Mouse (Mus musculus): Measurements from ENCODE around the gene Olfr980. TPM values are rescaled to one million over a fixed set of nuclear protein-coding genes. Genes with fewer than 3 reads are reported as not detected.
"Not testable (repeated sequence)": the region's sequence is repeated elsewhere in the genome, so short reads cannot be mapped to it uniquely, and the experiment has no call there.

Olfr980 gene
- not detected in 2 replicates for polyA plus RNA-seq (2014; fragmentation: Nextera tagmentation; extraction: Ambion mirVana)

DNA sequence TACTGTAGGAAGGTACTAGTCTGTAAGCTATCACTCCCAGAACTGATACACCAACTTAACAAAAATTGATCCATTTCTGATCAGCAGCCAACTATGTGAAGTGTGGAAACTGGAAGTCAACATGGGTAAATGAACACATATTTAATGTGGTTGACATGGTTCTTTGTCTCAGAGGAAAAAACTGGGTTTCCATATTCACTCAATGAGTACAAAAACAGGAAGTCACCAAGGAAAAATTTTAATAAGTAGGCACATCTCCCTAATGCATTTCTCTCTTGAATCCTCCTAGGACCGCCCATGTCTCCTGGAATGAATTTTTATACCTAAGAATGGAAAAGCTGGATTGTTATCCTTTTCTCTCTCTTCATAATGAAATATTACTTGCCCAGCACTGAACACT, at the start of gene Olfr980:
Gene Olfr980 (minus strand): TSS at position 101 of the 400 bp plus-strand sequence.
- Histone ChIP-seq H3K9me3 (ENCODE audit: control insufficient read depth, low read length) (no peaks in the 10 kb centered on the region), H3K4me2 (ENCODE audit: low read depth, low read length) (no peak within 1 kb of the TSS), H3K9ac (replicated peaks; ENCODE audit: low read depth, low read length) (no peak within 1 kb of the TSS), H3K27me3 (ENCODE audit: control insufficient read depth, insufficient read depth, low read length) (no peaks in the 10 kb centered on the region), H3K4me1 (ENCODE audit: control insufficient read depth, insufficient read depth, low read length) (no peaks in the 10 kb centered on the region), H3K4me3 (ENCODE audit: low read depth, low read length) (no peak within 1 kb of the TSS), H3K27ac (ENCODE audit: low read depth, low read length) (no peak within 1 kb of the TSS), H3K36me3 (ENCODE audit: control insufficient read depth, insufficient read depth, low read length) (no peaks in the 10 kb centered on the region)
- ATAC-seq (ENCODE audit: low read depth): no peak
- WGBS: 94% methylated on average over 1 of the region's 1 CpGs

- Histone ChIP-seq H3K36me3 (ENCODE audit: control insufficient read depth, insufficient read depth, low read length) (no peaks in the 10 kb centered on the region), H3K9me3 (ENCODE audit: control insufficient read depth, low read length) (no peaks in the 10 kb centered on the region), H3K27me3 (ENCODE audit: control insufficient read depth, insufficient read depth, low read length) (no peaks in the 10 kb centered on the region), H3K4me2 (ENCODE audit: low read depth, low read length) (no peak overlapping the region), H3K4me3 (ENCODE audit: low read depth, low read length) (no peak overlapping the region), H3K9ac (replicated peaks; ENCODE audit: low read depth, low read length) (no peak overlapping the region), H3K27ac (ENCODE audit: low read depth, low read length) (no peak overlapping the region), H3K4me1 (ENCODE audit: control insufficient read depth, insufficient read depth, low read length) (no peaks in the 10 kb centered on the region)
- 93% methylated on average over 19 of the region's 19 CpGs for WGBS
- ATAC-seq (ENCODE audit: low read depth): no peak
Observed at GRCm38 (mm10) chr9:40050138-40050537, 40.8 kb upstream of the Olfr980 start.

DNA sequence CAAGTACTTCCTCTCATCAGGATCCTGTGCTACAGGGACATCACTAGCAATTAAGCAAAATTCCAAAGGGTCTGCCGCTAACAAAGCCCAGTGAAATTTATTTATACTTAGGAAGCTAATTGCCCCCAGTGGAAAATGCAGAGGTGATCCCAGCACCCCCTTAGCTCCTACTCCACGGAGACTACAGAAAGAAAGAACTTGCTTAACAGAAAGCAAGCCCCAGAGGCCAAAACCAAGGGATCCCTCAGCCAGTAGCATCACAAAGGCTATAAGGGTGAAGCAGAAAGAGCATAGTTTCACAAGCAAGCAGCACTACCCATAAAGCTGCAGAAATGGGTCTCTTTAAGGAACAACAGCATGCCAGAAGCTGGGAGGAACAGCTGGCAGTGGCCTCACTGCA, 11.8 kb upstream of the Olfr980 start, which contains the start of gene Olfr981:
Gene Olfr981 (plus strand): TSS at position 301 of the 400 bp plus-strand sequence.
- H3K4me2 ChIP-seq (ENCODE audit: low read depth, low read length): no peak within 1 kb of the TSS
- H3K4me3 ChIP-seq (ENCODE audit: low read depth, low read length): no peak within 1 kb of the TSS
- no peaks in the 10 kb centered on the region for H3K36me3 ChIP-seq (ENCODE audit: control insufficient read depth, insufficient read depth, low read length)
- H3K27me3 ChIP-seq (ENCODE audit: control insufficient read depth, insufficient read depth, low read length): no peaks in the 10 kb centered on the region
- H3K9ac ChIP-seq (replicated peaks; ENCODE audit: low read depth, low read length): no peak within 1 kb of the TSS
- no peaks in the 10 kb centered on the region for H3K9me3 ChIP-seq (ENCODE audit: control insufficient read depth, low read length)
- no peak within 1 kb of the TSS for H3K27ac ChIP-seq (ENCODE audit: low read depth, low read length)
- H3K4me1 ChIP-seq (ENCODE audit: control insufficient read depth, insufficient read depth, low read length): no peaks in the 10 kb centered on the region
- WGBS: 70% methylated on average over 2 of the region's 2 CpGs
- no peak for ATAC-seq (ENCODE audit: low read depth)

DNA sequence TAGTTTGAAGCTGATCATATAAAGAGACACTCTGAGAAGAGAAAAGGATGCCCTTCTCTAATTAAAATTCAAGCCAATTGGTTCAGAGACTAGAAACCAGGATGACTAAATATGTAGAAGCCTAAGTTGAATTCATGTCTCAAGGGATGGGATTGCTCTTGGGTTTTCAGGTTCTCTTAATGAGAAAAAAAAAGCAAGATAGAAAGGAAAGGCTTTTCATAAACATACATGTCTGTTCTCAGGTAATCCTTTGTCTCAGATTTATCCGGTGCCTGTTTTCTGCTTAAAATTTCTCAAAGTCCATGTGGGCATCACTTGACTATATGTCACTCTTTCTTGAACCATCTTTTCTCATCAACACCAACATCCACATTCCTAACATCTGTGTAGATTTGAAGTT, 6.0 kb downstream of the Olfr980 start, which contains the start of gene Olfr979:
Gene Olfr979 (minus strand): TSS at position 101 of the 400 bp plus-strand sequence.
- ATAC-seq (ENCODE audit: low read depth): no peak
- Histone ChIP-seq H3K9me3 (ENCODE audit: control insufficient read depth, low read length) (no peaks in the 10 kb centered on the region), H3K9ac (replicated peaks; ENCODE audit: low read depth, low read length) (no peak within 1 kb of the TSS), H3K27me3 (ENCODE audit: control insufficient read depth, insufficient read depth, low read length) (no peaks in the 10 kb centered on the region), H3K4me2 (ENCODE audit: low read depth, low read length) (no peak within 1 kb of the TSS), H3K36me3 (ENCODE audit: control insufficient read depth, insufficient read depth, low read length) (no peaks in the 10 kb centered on the region), H3K4me3 (ENCODE audit: low read depth, low read length) (no peak within 1 kb of the TSS), H3K4me1 (ENCODE audit: control insufficient read depth, insufficient read depth, low read length) (no peaks in the 10 kb centered on the region), H3K27ac (ENCODE audit: low read depth, low read length) (no peak within 1 kb of the TSS)
- 100% methylated on average over 1 of the region's 1 CpGs for whole genome bisulfite sequencing

DNA sequence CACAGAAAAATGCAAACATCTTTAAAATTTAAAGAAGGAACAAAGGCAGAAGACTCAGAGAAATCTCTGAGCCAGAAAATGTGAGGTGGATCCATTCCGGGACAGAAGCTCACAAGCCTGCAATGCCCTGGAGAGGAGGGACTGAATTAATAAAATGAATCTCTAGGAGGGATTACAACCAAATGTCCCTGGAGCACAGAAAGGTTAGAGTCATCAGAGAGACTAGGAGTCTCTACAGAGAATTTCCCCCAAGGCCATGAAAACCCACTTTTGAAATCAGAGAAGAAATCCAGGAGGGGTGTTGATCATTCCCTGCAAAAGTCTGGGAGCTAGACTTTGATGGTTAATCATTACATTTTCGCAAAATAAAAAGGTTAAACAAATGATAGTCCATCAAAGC, 17.6 kb downstream of the Olfr980 start, which contains the start of gene Olfr978:
Gene Olfr978 (plus strand): TSS at position 301 of the 400 bp plus-strand sequence.
- no peak for ATAC-seq (ENCODE audit: low read depth)
- Histone ChIP-seq H3K27me3 (ENCODE audit: control insufficient read depth, insufficient read depth, low read length) (no peaks in the 10 kb centered on the region), H3K36me3 (ENCODE audit: control insufficient read depth, insufficient read depth, low read length) (no peaks in the 10 kb centered on the region), H3K27ac (ENCODE audit: low read depth, low read length) (no peak within 1 kb of the TSS), H3K4me2 (ENCODE audit: low read depth, low read length) (no peak within 1 kb of the TSS), H3K4me3 (ENCODE audit: low read depth, low read length) (no peak within 1 kb of the TSS), H3K9ac (replicated peaks; ENCODE audit: low read depth, low read length) (no peak within 1 kb of the TSS), H3K4me1 (ENCODE audit: control insufficient read depth, insufficient read depth, low read length) (no peaks in the 10 kb centered on the region), H3K9me3 (ENCODE audit: control insufficient read depth, low read length) (no peaks in the 10 kb centered on the region)
- WGBS: 88% methylated on average over 2 of the region's 2 CpGs

DNA sequence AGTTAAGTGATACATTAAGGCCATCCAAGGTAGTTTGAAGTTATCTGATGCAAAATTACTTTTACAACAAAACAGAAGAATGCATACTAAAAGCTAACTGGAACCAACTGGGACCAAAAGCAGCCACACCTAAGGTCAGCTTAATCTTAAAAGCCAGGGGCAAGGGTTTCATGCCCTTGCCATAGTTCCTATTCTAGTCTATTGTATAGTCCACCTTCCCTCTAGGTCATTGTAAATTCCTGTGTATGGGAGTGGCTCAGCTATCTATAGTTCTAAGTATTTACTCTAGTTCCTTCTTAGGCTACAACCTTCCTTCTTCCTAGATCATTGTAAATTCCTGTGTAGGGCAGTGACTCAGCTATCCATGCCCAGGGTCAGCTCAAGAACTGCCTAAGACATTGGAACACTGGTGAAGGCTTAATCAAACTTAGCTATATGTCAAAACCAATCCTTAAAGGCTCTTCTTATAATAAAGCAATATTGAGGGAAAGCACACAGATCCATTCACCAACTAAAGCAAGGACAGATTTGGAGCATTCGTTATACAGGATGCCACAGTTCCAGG, 32.7 kb downstream of the Olfr980 start:
- not testable (repeated sequence) for H3K27ac ChIP-seq (ENCODE audit: low read depth, low read length); H3K27me3 ChIP-seq (ENCODE audit: control insufficient read depth, insufficient read depth, low read length); H3K9ac ChIP-seq (replicated peaks; ENCODE audit: low read depth, low read length); ATAC-seq (ENCODE audit: low read depth); H3K4me1 ChIP-seq (ENCODE audit: control insufficient read depth, insufficient read depth, low read length); H3K4me2 ChIP-seq (ENCODE audit: low read depth, low read length); H3K36me3 ChIP-seq (ENCODE audit: control insufficient read depth, insufficient read depth, low read length); H3K9me3 ChIP-seq (ENCODE audit: control insufficient read depth, low read length); H3K4me3 ChIP-seq (ENCODE audit: low read depth, low read length)
- WGBS: 91% methylated on average over 1 of the region's 1 CpGs

GRCm38 (mm10) chr9:39961033-39961432, 48.3 kb downstream of the Olfr980 start, which contains the start of gene Olfr976:
Olfr976 (minus strand) TSS chr9:39961133.
- not testable (repeated sequence) for H3K27ac ChIP-seq (ENCODE audit: low read depth, low read length); H3K36me3 ChIP-seq (ENCODE audit: control insufficient read depth, insufficient read depth, low read length); H3K4me2 ChIP-seq (ENCODE audit: low read depth, low read length); H3K4me3 ChIP-seq (ENCODE audit: low read depth, low read length); H3K9ac ChIP-seq (replicated peaks; ENCODE audit: low read depth, low read length); H3K4me1 ChIP-seq (ENCODE audit: control insufficient read depth, insufficient read depth, low read length); ATAC-seq (ENCODE audit: low read depth); H3K9me3 ChIP-seq (ENCODE audit: control insufficient read depth, low read length); H3K27me3 ChIP-seq (ENCODE audit: control insufficient read depth, insufficient read depth, low read length)
- WGBS: 82% methylated on average over 7 of the region's 9 CpGs

Other genes with a start within 250 kb of the Olfr980 start
- not detected in 2 replicates for gene Olfr968, start 226.3 kb downstream of the Olfr980 start, polyA plus RNA-seq (2014; fragmentation: Nextera tagmentation; extraction: Ambion mirVana)
- gene Olfr969, start 218.6 kb downstream of the Olfr980 start, polyA plus RNA-seq (2014; fragmentation: Nextera tagmentation; extraction: Ambion mirVana): not detected in 2 replicates
- gene Olfr970, start 200.7 kb downstream of the Olfr980 start, polyA plus RNA-seq (2014; fragmentation: Nextera tagmentation; extraction: Ambion mirVana): not detected in 2 replicates
- not detected in 2 replicates for gene Olfr971, start 172.7 kb downstream of the Olfr980 start, polyA plus RNA-seq (2014; fragmentation: Nextera tagmentation; extraction: Ambion mirVana)
- gene Olfr972, start 143.2 kb downstream of the Olfr980 start, polyA plus RNA-seq (2014; fragmentation: Nextera tagmentation; extraction: Ambion mirVana): not detected in 2 replicates
- gene Olfr229, start 102.2 kb downstream of the Olfr980 start, polyA plus RNA-seq (2014; fragmentation: Nextera tagmentation; extraction: Ambion mirVana): not detected in 2 replicates
- gene Olfr974, start 72.1 kb downstream of the Olfr980 start, polyA plus RNA-seq (2014; fragmentation: Nextera tagmentation; extraction: Ambion mirVana): not detected in 2 replicates
- gene Olfr975, start 57.5 kb downstream of the Olfr980 start, polyA plus RNA-seq (2014; fragmentation: Nextera tagmentation; extraction: Ambion mirVana): 0.09 TPM in 1 of 2 replicates, not detected in the other
- gene Olfr976, start 48.4 kb downstream of the Olfr980 start, polyA plus RNA-seq (2014; fragmentation: Nextera tagmentation; extraction: Ambion mirVana): not detected in 2 replicates
- not detected in 2 replicates for gene Olfr978, start 17.5 kb downstream of the Olfr980 start, polyA plus RNA-seq (2014; fragmentation: Nextera tagmentation; extraction: Ambion mirVana)
- gene Olfr979, start 6.1 kb downstream of the Olfr980 start, polyA plus RNA-seq (2014; fragmentation: Nextera tagmentation; extraction: Ambion mirVana): not detected in 2 replicates
- not detected in 2 replicates for gene Olfr981, start 11.9 kb upstream of the Olfr980 start, polyA plus RNA-seq (2014; fragmentation: Nextera tagmentation; extraction: Ambion mirVana)
- gene Olfr982, start 64.2 kb upstream of the Olfr980 start, polyA plus RNA-seq (2014; fragmentation: Nextera tagmentation; extraction: Ambion mirVana): not detected in 2 replicates
- gene Olfr983, start 84.0 kb upstream of the Olfr980 start, polyA plus RNA-seq (2014; fragmentation: Nextera tagmentation; extraction: Ambion mirVana): not detected in 2 replicates
- not detected in 2 replicates for gene Olfr984, start 104.6 kb upstream of the Olfr980 start, polyA plus RNA-seq (2014; fragmentation: Nextera tagmentation; extraction: Ambion mirVana)
- not detected in 2 replicates for gene Olfr985, start 120.6 kb upstream of the Olfr980 start, polyA plus RNA-seq (2014; fragmentation: Nextera tagmentation; extraction: Ambion mirVana)
- not detected in 2 replicates for gene Tmem225, start 138.5 kb upstream of the Olfr980 start, polyA plus RNA-seq (2014; fragmentation: Nextera tagmentation; extraction: Ambion mirVana)
- 0.10 TPM in 1 of 2 replicates, not detected in the other for gene Olfr986, start 171.3 kb upstream of the Olfr980 start, polyA plus RNA-seq (2014; fragmentation: Nextera tagmentation; extraction: Ambion mirVana)
- 11.7 and 13.4 TPM in 2 replicates for gene Zfp202, start 182.7 kb upstream of the Olfr980 start, polyA plus RNA-seq (2014; fragmentation: Nextera tagmentation; extraction: Ambion mirVana)